Mouse (Mus musculus) CH12F3 (cell line): ENCODE results near the gene Cdhr5.
"Not testable (repeated sequence)": the region's sequence is repeated elsewhere in the genome, so short reads cannot be mapped to it uniquely, and the experiment has no call there.

Experiments used
- in situ Hi-C: fragments of 300-500 bp; cut with MboI; formaldehyde crosslinking; loops from 2 replicates; pipeline ENCODE4 v1.14.3; 2020; ENCODE audit warnings: low sequenced_read_pairs

Gene Cdhr5

GRCm38 (mm10) chr7:141277701-141278678 is 1.4 kb upstream of the Cdhr5 start:
- in situ Hi-C loops = no loop called here

- in situ Hi-C loops = no loop called here
Measured at GRCm38 (mm10) chr7:141275356-141275755, 1.2 kb downstream of the Cdhr5 start.

GRCm38 (mm10) chr7:141270631-141271030 is 6.0 kb downstream of the Cdhr5 start:
- in situ Hi-C loops = no loop called here

GRCm38 (mm10) chr7:141269273-141269545 is 7.4 kb downstream of the Cdhr5 start:
- in situ Hi-C loops = no loop called here

DNA sequence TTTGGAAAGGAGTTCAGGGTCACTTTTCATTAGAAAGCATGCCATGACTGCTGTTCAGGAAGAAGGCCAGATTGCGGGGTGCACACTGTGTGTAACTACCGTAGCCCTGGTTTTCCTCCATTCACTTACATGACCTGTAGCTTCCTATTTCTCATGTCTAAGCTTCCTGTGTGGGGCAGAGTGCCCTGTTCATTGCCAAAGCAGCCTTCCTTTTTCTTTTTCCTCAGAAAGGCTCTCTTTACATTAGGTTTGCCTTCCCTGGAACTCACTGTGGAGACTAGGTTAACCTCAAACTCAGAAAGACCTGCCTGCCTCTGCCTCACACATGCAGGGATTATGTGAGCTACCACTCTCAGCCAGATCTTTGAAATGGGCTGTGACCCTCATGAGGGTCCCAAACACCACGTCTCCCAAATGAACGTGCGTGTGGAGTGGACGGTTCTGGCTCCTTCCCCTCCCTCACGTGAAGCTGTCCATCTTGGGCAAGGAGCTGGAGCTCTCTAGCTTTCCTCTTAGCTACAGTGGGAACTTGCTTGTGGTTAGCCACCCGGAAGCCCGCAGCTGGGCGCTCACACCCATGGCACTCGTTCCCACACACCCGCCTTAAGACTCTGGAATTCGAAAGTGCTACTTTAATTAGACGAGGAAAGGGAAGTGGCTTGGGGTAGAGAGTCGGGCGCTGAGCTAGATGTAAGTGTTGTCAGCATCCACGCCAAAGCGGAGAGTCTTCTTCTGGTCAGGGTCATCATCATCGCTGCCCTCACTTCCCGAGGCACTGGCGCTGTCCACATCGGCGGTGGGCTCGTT is 7.9 kb downstream of the Cdhr5 start:
- in situ Hi-C loops = no loop called here

GRCm38 (mm10) chr7:141265739-141266561 is 10.6 kb downstream of the Cdhr5 start, which contains the start of gene Irf7:
Gene Irf7, minus strand, starts transcription at chr7:141266481.
- in situ Hi-C loops = no loop called here

- in situ Hi-C loops = no loop called here
Measured at GRCm38 (mm10) chr7:141265411-141265738, 11.2 kb downstream of the Cdhr5 start.

DNA sequence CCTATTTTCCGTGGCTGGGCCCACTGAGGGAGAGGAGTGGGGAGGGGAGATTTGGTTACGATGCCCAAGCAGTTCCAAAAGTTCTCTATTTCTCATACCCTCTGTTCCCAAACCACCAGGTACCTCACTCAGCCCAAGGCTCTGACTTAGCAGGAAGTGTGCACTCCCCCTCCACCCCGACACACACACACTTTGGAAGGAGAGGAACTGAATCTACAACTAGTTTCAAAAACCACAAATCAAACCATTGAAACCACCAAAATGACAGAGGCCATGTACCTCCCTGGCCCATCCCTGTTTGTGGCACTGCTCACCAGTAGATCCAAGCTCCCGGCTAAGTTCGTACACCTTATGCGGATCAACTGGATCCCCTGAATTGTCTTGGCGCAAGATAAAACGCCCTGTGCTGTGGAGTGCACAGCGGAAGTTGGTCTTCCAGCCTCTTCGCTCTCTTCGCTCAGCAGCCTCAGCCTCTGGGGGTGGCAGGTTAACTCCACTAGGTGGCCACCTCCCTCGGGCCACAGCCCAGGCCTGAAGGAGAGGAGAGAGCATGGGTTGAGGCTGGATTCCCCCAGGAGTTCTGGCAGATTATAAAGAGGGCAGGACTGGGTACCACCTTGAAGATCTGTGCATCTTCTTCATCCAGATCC is 11.7 kb downstream of the Cdhr5 start:
- in situ Hi-C loops = no loop called here

GRCm38 (mm10) chr7:141264041-141264700 is 12.4 kb downstream of the Cdhr5 start:
- in situ Hi-C loops = no loop called here

- in situ Hi-C loops = no loop called here
Measured at GRCm38 (mm10) chr7:141263640-141264039, 12.9 kb downstream of the Cdhr5 start.

DNA sequence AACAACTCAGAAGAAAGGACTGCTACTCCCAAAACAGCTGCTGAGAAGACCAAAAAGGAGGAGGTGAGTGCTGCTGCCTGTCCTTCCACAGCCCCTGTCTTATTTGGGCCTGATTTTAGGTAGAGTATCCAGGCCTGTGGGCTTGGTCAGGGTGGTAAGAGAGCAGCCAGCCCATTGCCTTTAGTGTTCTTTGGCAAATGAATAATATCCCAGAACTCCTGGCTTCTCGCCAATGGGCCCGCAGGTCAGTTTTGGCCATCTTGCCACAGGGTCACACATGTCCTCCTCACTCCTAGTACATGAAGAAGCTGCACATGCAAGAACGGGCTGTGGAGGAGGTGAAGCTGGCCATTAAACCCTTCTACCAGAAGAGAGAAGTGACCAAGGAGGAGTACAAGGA is 15.1 kb downstream of the Cdhr5 start:
- in situ Hi-C loops = no loop called here

DNA sequence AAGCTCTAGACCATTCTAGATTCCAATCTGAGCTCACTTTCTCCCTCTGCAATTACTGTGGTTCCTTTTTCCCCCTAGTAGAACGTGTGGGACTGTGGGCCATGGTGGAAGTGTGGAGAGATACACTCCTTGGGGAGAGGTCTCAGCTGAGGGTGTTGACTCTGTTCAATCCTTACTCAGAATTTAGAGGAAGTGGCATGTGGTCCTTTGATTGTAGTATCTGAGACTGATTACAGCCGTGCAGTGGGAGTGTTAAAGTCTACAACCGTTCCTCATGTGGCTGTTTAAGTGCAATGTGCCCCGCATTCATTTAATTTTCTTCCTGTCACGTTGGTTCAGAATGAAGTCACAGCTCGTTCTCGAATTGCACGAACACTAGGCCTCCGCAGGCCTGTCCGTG is 20.4 kb downstream of the Cdhr5 start:
- in situ Hi-C loops = no loop called here

GRCm38 (mm10) chr7:141250486-141250885 is 26.1 kb downstream of the Cdhr5 start:
- in situ Hi-C loops = not testable (repeated sequence)

GRCm38 (mm10) chr7:141231551-141231950 is 45.0 kb downstream of the Cdhr5 start:
- in situ Hi-C loops = no loop called here

DNA sequence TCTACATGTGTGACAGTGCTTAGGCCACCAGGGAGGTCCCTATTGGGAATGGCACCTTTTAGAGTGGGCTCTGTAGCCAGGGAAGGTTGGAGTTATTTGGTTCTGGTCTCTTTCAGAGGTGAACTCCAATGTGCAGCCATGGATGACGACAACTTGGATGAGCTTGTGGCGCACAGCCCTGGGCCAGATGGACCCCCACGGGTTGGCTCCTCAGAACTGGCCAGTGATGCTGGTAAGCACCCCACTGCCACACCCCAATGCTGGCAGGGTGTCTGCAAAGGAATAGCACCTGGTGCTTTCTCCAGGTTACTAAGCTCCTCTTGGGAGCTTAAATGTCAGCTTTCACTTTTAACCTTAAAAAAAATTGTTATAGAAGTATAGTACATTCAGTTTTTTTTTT is 45.5 kb downstream of the Cdhr5 start:
- in situ Hi-C loops = no loop called here

- in situ Hi-C loops = no loop called here
Measured at GRCm38 (mm10) chr7:141230570-141230969, 46.0 kb downstream of the Cdhr5 start.

GRCm38 (mm10) chr7:141229702-141230101 is 46.9 kb downstream of the Cdhr5 start:
- in situ Hi-C loops = no loop called here

DNA sequence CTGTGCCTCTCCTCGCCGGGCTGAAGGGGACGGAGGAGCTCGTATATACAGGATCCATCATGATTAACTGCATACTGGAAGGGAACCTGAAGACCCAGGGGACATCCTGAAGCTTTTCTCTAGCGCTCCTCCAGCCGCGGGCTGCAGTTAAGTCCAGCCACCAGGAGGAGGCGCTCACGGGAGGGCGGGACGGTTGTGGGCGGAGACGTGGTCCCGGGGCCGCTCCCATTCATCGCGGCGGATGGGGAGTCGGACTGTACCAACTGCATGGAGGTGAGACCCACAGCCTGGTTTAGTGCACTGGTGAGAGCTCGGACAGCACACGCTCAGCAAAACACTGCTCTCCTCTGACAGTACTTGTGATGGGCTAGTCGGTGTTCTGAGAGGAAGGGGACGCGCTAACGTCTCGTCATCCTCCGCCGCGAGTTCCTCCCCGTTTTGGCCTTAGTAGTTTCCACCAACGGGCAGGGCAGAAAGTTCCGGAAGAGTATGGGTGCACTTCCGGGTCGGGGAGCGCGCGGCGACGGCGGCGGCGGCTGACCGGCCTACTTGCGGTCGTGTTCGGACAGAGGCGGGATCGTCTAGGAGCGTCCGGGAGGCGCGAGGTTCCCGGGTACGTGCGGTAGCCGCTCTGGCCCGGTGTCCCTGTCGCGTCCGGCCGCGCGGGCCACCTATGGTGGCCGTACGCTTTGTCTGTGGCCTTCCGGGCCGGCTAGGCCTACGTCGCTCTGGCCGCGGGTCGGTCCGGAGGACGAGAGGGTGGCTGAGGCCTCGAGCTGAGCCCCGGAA is 48.1 kb downstream of the Cdhr5 start, which contains the start of gene Phrf1:
TSS of gene Phrf1 (plus strand) at position 506 of the 789 bp plus-strand sequence.
- in situ Hi-C loops = no loop called here

- in situ Hi-C loops = no loop called here
Measured at GRCm38 (mm10) chr7:141227796-141228195, 48.8 kb downstream of the Cdhr5 start.
